In the genomic region with DNA sequence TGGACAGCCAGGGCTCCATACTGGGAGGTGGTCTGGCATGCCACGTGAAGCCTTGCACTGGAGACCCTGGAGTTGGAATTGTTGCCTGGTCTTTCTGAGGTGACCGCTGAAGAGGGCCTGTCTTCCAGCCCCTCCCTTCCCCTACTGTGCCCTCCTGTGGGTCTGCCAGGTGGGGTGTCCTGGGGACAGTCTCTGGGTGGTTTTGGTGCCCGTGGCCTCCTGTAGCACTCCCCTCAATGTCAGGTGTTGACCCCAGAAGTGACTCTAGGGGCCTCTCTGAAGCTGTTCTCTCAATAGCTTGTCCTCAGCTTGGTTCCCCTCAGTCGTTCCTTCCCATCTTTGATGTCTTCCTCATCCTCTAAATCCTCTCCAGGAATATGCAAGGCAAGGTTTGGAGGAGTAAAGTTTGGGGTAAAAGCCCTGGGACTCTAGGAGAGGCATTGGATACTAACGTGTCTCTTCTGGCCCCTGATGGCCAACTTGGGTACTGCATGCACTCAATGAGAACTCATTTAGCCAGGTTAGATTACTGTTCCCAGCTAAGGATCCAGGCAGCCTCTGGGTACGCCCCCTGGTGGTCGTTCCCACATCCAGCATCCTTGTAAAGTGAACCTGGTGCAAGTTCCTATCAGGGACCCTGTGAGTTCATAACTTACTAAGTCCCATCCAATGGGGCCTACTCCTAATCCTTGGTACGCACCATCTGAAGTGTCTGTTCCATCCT, we compare ENCODE assay signal across 8 mouse cellular contexts.
DNase-seq lines count a peak whose midpoint lies in the region; ATAC-seq lines count a peak whose summit lies in the region.

No protein-coding gene starts in this region.

- WGBS in hindbrain, embryonic 13.5 days, result 38% methylated on average over 8 of the region's 8 CpGs

- H3K4me3 ChIP-seq in hindbrain, embryonic 13.5 days, result no peak overlapping the region

- DNase-seq in Muller cell, postnatal 12 days (ENCODE audit: inconsistent ontology term), result peak; percentile 93
- DNase-seq in cerebellum, adult 9-10 months, result peak; percentile 92
- peak; percentile 88 to 97 for DNase-seq in frontal cortex, adult 2 months (ENCODE audit: extremely low spot score in 1 of 2, low spot score in 1 of 2)
- DNase-seq in layer of hippocampus, postnatal 14 days (ENCODE audit: low spot score in 2 of 2), result peak; percentile 92 to 95
- DNase-seq in lung, postnatal 10 days, result peak; percentile 97
- peak; percentile 100 for DNase-seq in retina, embryonic 14.5 days (ENCODE audit: low spot score)
- peak; percentile 92 to 96 for DNase-seq in thymus, postnatal 36 days

- H3K4me1 ChIP-seq in hindbrain, embryonic 13.5 days (replicated peaks), result no peaks in the 10 kb centered on the region

- ATAC-seq in hindbrain, embryonic 13.5 days (ENCODE audit: low FRiP score), result peak; percentile 62

- H3K4me2 ChIP-seq in hindbrain, embryonic 13.5 days, result no peak overlapping the region

- 0 out of 2 replicates have a peak overlapping the region, but pooled peaks have one; percentile 8 for H3K27ac ChIP-seq in hindbrain, embryonic 13.5 days

- H3K9me3 ChIP-seq in hindbrain, embryonic 13.5 days, result no peaks in the 10 kb centered on the region

- no peak overlapping the region for H3K9ac ChIP-seq in hindbrain, embryonic 13.5 days

- no peaks in the 10 kb centered on the region for H3K27me3 ChIP-seq in hindbrain, embryonic 13.5 days

- peaks cover 94% of the 10 kb centered on the region for H3K36me3 ChIP-seq in hindbrain, embryonic 13.5 days
